Mouse (Mus musculus) urinary bladder, adult 2 months (tissue): ENCODE data around the gene Txn2. TPM values are rescaled to one million over a fixed set of nuclear protein-coding genes. Genes with fewer than 3 reads are reported as not detected.

Experiments used
- DNase-seq: peaks from one replicate; pipeline ENCODE4 v3.0.0; 2022; ENCODE audit warnings: low spot score
- polyA plus RNA-seq: library from polyadenylated mRNA; depleted of rRNA; stranded (reverse); fragments of >200 nt; gene quantifications from 2 replicates; pipeline ENCODE4 v1.2.3, GENCODE M21; 2012

Gene Txn2
- polyA plus RNA-seq, 1 experiment: 147 TPM

GRCm38 (mm10) chr15:77907646-77908518 is 20.9 kb downstream of the Txn2 start:
- DNase-seq: no peak

DNA sequence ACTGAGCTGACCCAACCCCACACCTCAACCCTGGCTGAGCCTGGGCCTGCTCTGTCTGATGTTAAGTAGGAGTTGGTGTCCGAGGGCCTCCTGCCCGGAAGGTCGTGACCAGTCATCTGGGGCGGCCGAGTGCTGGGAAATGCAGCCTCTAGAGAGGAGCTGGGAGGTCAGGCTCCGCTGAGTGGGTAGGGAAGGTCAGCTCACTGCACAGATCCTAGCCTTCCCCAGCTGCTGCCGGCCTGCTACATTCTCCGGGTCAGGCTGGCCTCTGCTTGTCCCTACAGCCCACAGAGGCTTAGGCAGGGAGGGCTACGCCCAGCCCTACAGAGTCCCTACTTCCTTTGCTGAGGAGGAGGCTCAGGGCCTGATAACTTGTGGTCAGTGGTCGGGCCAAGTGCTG is 22.3 kb downstream of the Txn2 start:
- no peak for DNase-seq

DNA sequence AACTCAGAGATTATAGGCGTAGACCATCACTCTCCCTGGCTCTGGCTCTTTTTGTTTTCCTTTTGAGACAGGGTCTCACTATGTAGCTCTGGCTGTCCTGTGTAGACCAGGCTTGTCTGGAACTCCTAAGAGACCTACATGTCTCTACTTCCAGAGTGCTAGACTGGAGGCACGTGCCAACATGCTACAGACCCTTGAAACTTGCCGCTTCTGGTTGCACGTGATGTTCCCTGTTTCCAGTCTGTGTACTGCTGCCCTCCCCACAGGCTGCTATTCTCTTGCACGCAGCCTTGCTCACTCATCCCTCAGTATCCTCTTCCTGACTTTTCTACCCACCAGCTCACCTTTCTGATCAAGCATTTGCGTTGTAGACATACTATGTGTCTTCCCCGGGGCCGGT is 22.7 kb downstream of the Txn2 start:
- no peak for DNase-seq

- peak; percentile 66 for DNase-seq
These were observed 23.4 kb downstream of the Txn2 start for GRCm38 (mm10) chr15:77905275-77905970.

DNA sequence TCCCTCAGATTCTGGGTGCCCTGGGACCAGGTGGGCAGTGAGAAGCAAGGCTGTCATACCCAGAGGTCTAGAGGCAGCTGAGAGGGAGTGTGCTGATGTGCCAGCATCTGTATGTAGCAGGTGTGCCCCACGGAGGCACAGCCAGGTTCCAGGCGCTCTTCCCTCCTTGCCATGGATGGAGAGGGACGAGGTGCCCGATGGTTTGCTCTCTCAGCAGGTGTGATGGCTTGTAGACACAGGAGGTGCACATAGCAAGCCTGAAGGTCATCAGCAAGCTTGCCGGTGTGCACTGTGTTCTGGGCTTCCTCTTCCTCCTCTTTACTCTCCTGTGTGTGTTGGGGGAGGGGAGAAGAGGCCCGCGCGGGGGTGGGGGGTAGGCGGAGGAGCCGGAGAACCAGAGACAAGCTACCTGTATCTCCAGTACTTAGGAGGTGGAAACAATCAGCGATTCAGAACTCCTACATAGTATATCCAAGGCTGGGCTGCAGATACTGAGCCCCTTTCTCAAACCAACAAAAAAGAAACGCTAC is 24.4 kb downstream of the Txn2 start:
- DNase-seq: no peak

- no peak for DNase-seq
These were observed 25.6 kb downstream of the Txn2 start for GRCm38 (mm10) chr15:77903176-77903575.

- DNase-seq: no peak
These were observed 33.9 kb downstream of the Txn2 start for GRCm38 (mm10) chr15:77894926-77895325.

GRCm38 (mm10) chr15:77893292-77893691 is 35.5 kb downstream of the Txn2 start:
- no peak for DNase-seq

DNA sequence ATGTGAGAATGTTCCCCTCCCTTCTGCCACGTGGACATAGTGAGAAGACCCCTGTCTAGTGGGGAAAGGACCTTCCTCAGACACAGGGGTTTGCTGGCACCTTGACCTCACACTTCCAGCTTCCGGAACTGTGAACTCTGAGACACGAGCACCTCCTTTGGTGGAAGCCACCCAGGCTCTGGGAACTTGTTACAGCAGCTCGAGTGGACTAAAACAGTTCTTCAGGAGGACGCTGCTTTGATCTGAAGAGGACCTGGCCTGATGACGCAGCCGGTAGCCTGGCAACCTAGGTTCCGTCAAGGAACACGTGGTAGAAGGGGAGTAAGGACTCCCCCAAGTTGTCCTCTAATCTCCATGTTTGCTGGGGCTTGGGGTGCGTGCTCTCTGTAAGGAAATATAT is 36.4 kb downstream of the Txn2 start:
- DNase-seq: no peak

DNA sequence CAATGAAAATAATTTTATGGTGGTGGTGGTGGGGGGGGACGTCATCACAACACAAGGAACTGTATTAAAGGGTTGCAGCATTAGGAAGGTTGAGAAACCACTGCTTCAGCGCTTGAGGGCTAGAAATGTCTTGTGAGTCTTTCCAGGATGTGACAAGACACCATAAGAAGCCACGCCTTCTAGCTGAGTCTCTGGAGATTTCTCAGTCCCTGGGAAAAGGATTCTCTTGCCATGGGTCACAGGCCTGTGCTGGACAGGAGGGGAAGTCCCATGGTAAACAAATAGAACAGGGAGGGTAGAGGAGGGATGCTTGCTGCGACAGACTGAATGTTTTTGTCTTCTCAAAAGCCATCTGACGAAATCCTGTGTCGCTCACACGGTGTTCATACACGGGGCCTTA is 37.0 kb downstream of the Txn2 start:
- DNase-seq: no peak

DNA sequence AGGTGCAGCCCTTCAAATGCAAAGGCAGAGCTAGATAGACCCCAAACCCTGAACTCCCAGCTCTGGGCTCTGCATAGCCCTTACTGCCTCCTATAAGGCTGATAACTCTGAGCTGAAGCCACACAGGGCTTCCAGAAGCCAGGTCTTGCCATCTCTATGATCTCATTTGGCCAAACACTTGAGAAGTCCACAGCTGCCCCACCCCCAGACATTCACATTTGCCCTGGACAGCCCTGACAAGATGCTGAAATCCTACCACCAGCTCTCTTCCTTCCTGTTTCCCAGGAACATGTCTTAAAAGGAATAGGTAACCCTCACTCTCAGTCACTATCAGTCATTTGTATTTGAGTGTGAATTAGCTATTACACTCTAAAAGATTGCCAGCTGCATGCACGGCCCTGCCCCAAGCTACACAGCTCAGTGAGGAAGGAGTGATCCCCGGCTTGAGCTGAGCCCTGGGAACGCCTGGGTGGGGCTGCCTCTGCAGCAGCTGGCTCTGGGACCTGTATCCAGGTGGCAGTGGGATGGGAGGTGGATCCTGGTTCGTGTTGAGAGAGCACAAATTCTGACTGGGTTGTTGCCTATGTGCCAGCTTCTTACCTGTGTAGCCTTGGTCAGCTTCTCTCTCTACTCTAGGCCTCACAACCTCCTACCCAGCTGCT is 38.9 kb downstream of the Txn2 start:
- DNase-seq: no peak

DNA sequence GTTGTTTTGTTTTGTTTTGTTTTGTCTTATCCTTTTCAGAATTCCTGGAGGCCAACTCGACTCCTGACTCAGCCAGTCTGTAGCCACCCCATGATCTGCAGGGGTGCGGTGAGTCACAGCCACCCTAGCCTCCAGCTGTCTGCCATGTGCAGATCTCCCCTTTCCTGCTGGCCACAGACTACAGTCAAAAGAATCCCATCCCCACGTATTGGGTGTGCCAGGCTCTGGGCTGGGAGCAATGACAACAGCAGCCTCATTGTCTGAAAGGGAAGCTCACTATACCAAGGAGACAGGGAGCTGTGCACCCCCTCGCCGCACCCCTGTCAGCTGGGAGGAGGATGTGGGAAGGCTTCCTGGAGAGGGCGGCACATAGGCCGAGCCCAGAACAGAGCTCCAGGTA is 40.5 kb downstream of the Txn2 start:
- DNase-seq: no peak

- no peak for DNase-seq
These were observed 41.7 kb downstream of the Txn2 start for GRCm38 (mm10) chr15:77887093-77887488.

DNA sequence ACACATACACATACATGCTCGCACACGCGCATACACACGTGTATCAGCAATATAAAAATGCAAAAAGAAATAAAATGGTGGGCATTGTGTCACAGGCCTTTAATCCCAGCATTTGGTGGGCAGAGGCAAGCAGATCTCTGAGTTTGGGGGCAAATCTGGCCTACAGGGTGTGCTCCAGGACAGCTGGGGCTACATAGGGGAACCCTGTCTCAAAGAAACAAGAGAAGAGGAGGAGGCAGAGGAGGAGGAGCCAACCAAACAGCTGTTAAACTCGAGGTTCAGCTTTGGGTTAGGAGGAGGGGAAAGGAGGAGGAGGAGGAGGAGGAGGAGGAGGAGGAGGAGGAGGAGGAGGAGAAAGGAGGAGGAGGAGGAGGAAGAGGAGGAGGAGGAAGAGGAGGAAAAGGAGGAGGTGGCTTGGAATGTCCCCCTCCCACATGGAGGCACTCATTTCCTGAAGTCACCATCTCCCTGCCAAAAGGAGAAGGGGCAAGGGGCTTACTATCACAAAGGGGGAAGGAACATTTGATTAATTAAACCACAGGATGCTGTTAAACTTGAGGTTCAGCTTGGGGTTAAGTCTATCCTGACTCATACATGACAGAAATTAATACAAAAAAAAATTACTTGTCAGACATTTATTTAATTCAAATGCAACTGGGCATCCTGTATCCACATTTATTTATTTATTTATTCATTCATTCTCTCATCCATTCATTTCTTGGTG is 42.3 kb downstream of the Txn2 start:
- no peak for DNase-seq

DNA sequence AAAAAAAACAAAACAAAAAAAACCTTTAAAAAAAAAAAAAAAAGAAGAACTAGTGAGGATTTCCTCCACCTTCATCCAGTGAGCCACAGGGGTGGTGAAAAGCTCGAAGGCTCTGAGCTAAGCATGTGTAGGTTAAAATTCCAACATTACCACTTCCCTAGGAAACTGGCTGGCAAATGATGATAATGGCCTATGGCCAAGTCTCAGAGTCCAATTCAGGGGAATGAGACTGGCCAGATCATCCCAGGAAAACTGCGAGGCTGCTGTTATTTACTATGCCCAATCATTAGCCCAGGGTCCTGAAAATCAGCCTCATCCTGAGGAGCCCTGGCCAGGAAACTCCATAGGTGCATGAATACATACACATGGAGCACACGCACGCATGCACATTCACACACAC is 42.9 kb downstream of the Txn2 start:
- DNase-seq: no peak

- DNase-seq: no peak
These were observed 43.6 kb downstream of the Txn2 start for GRCm38 (mm10) chr15:77885159-77885558.

DNA sequence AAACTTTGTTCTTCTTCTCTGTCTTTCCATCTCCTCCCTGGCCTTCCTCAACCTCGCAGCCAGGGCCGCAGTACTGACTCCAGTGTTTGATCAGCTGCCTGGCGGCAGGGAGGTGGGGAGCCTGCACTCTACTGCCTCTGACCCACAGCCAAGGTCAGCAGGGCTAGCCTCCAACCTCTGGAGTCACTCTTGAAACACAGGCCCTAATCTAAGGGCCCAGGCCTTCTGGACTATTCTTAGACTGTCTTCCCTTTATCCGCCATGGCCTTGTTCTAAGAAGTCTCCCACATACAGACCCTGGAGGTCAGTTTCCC is 45.2 kb downstream of the Txn2 start:
- DNase-seq: no peak

- no peak for DNase-seq
These were observed 45.8 kb downstream of the Txn2 start for GRCm38 (mm10) chr15:77882797-77883696.

- no peak for DNase-seq
These were observed 46.5 kb downstream of the Txn2 start for GRCm38 (mm10) chr15:77882297-77882696.

GRCm38 (mm10) chr15:77881698-77882097 is 47.1 kb downstream of the Txn2 start:
- no peak for DNase-seq

- DNase-seq: no peak
These were observed 48.1 kb downstream of the Txn2 start for GRCm38 (mm10) chr15:77880738-77881137.
